Mouse (Mus musculus) CH12.LX (cell line): Measurements from ENCODE around the gene Ifngr2. TPM values are rescaled to one million over a fixed set of nuclear protein-coding genes. Genes with fewer than 3 reads are reported as not detected.

ENCODE experiments used
- DNase-seq: peaks from one replicate; pipeline ENCODE4 v3.0.0-alpha.2; 2013; ENCODE audit errors: extremely low read depth
- H3K27ac ChIP-seq: 2 replicates; pipeline ENCODE4 v1.5.1; 2012; ENCODE audit warnings: low read depth, mild to moderate bottlenecking, control low read depth, moderate library complexity; ENCODE audit not compliant: insufficient read depth
- H3K27me3 ChIP-seq: replicated peaks from 2 replicates; pipeline ENCODE3; 2012; ENCODE audit warnings: inconsistent platforms
- H3K36me3 ChIP-seq, 2 experiments: replicated peaks in 1 of 2; 2 replicates each; pipeline versions ENCODE3 to v1.6.1; 2012; ENCODE audit warnings: inconsistent platforms in 1 of 2, low read length in 1 of 2, mild to moderate bottlenecking in 1 of 2, mixed read lengths in 1 of 2, moderate library complexity in 1 of 2; ENCODE audit not compliant: control insufficient read depth in 1 of 2, insufficient read depth in 1 of 2
- H3K4me1 ChIP-seq, 2 experiments: 2 replicates each; pipeline ENCODE4 v1.6.1; 2012; ENCODE audit warnings: inconsistent platforms in 1 of 2, moderate library complexity in 1 of 2; ENCODE audit not compliant: insufficient read depth in 2 of 2, control insufficient read depth in 1 of 2
- H3K4me2 ChIP-seq: 2 replicates; pipeline ENCODE4 v1.6.1; 2012; ENCODE audit warnings: low read depth, mild to moderate bottlenecking, control low read depth; ENCODE audit not compliant: poor library complexity, insufficient read depth, severe bottlenecking
- H3K4me3 ChIP-seq, 3 experiments: fragments of 150-350 bp in 1 of 3; sonication (generic) in 1 of 3; replicated peaks in 1 of 3; 2 replicates each; pipeline versions ENCODE3 to v1.5.1; 2011 to 2012; ENCODE audit warnings: low read depth in 2 of 3, low read length in 2 of 3, mild to moderate bottlenecking in 2 of 3, moderate library complexity in 2 of 3, control low read depth in 1 of 3, improper control_type of control experiment in 1 of 3, inconsistent platforms in 1 of 3, mixed read lengths in 1 of 3; ENCODE audit not compliant: poor library complexity in 1 of 3
- H3K79me2 ChIP-seq: replicated peaks from 2 replicates; pipeline ENCODE4 v1.6.1; 2012; ENCODE audit warnings: mild to moderate bottlenecking, moderate library complexity; ENCODE audit not compliant: control insufficient read depth, poor library complexity, insufficient read depth, severe bottlenecking; ENCODE audit errors: extremely low read depth
- H3K9ac ChIP-seq: 2 replicates; pipeline ENCODE4 v1.6.1; 2012; ENCODE audit warnings: low read depth, mild to moderate bottlenecking, control low read depth, moderate library complexity; ENCODE audit not compliant: insufficient read depth
- H3K9me3 ChIP-seq: replicated peaks from 2 replicates; pipeline ENCODE3; 2012; ENCODE audit warnings: low read length, inconsistent platforms, mixed read lengths
- BHLHE40 ChIP-seq: IDR thresholded peaks from 2 replicates; pipeline ENCODE4 v1.6.1; 2011; ENCODE audit warnings: mild to moderate bottlenecking, low read depth, low read length, improper control_type of control experiment
- CHD1 ChIP-seq: IDR thresholded peaks from 2 replicates; pipeline ENCODE4 v1.6.1; 2012; ENCODE audit warnings: low read depth, low read length, improper control_type of control experiment, inconsistent platforms
- CHD2 ChIP-seq: IDR thresholded peaks from 2 replicates; pipeline ENCODE4 v1.6.1; 2011; ENCODE audit warnings: low read length, improper control_type of control experiment
- CTCF ChIP-seq, 2 experiments: IDR thresholded peaks in 1 of 2; conservative IDR thresholded peaks in 1 of 2; 2 replicates each; pipeline ENCODE4 v1.5.1; 2011 to 2012; ENCODE audit warnings: low read depth in 2 of 2, low read length in 2 of 2, improper control_type of control experiment in 1 of 2, inconsistent platforms in 1 of 2, mild to moderate bottlenecking in 1 of 2, moderate library complexity in 1 of 2
- E2F4 ChIP-seq: IDR thresholded peaks from 2 replicates; pipeline ENCODE4 v1.6.1; 2011; ENCODE audit warnings: low read depth, low read length, improper control_type of control experiment; ENCODE audit not compliant: insufficient replicate concordance
- EP300 ChIP-seq: IDR thresholded peaks from 2 replicates; pipeline ENCODE4 v1.6.1; 2011; ENCODE audit warnings: low read length, improper control_type of control experiment
- ETS1 ChIP-seq: conservative IDR thresholded peaks from 2 replicates; pipeline ENCODE4 v1.6.1; 2012; ENCODE audit warnings: low read depth, mild to moderate bottlenecking, inconsistent platforms, low read length, improper control_type of control experiment, moderate library complexity
- IRF4 ChIP-seq: IDR thresholded peaks from 2 replicates; pipeline ENCODE4 v1.6.1; 2014; ENCODE audit warnings: low read depth, mild to moderate bottlenecking, inconsistent platforms, low read length, improper control_type of control experiment
- MAX ChIP-seq: IDR thresholded peaks from 2 replicates; pipeline ENCODE4 v1.6.1; 2011; ENCODE audit warnings: low read length, improper control_type of control experiment
- MAZ ChIP-seq: IDR thresholded peaks from 2 replicates; pipeline ENCODE4 v1.6.1; 2012; ENCODE audit warnings: low read depth, mild to moderate bottlenecking, inconsistent platforms, low read length, improper control_type of control experiment, moderate library complexity
- NELFE ChIP-seq: IDR thresholded peaks from 2 replicates; pipeline ENCODE4 v1.6.1; 2011; ENCODE audit warnings: low read depth, low read length, improper control_type of control experiment
- POLR2A ChIP-seq: IDR thresholded peaks from 2 replicates; pipeline ENCODE4 v1.6.1; 2011; ENCODE audit warnings: low read depth, mild to moderate bottlenecking, improper control_type of control experiment, low read length
- POLR2AphosphoS2 ChIP-seq: IDR thresholded peaks from 2 replicates; pipeline ENCODE4 v1.6.1; 2011; ENCODE audit warnings: low read depth, low read length, improper control_type of control experiment
- TBP ChIP-seq: conservative IDR thresholded peaks from 2 replicates; pipeline ENCODE4 v1.6.1; 2011; ENCODE audit warnings: low read depth, low read length, improper control_type of control experiment
- USF1 ChIP-seq: IDR thresholded peaks from 2 replicates; pipeline ENCODE4 v1.6.1; 2014; ENCODE audit warnings: low read depth, mild to moderate bottlenecking, inconsistent platforms, low read length, improper control_type of control experiment
- USF2 ChIP-seq: conservative IDR thresholded peaks from 2 replicates; pipeline ENCODE4 v1.6.1; 2011; ENCODE audit warnings: low read depth, low read length, improper control_type of control experiment
- ZKSCAN1 ChIP-seq: IDR thresholded peaks from 2 replicates; pipeline ENCODE4 v1.6.1; 2012; ENCODE audit warnings: low read depth, inconsistent platforms, low read length, improper control_type of control experiment, borderline replicate concordance
- dilution Hi-C: fragments of 300-500 bp; cut with MboI; formaldehyde crosslinking; loops from 2 replicates; pipeline ENCODE4 v1.14.3; 2020; ENCODE audit warnings: low sequenced_read_pairs; ENCODE audit not compliant: extremely low pct_unique_long_range_greater_than_20kb, extremely low pct_ligation_motif_present
- in situ Hi-C: fragments of 300-500 bp; cut with MboI; formaldehyde crosslinking; loops from 3 replicates; pipeline ENCODE4 v1.14.3; 2019; ENCODE audit warnings: low sequenced_read_pairs, low pct_ligation_motif_present, low pct_unique_long_range_greater_than_20kb, mixed read lengths
- polyA plus RNA-seq: library from polyadenylated mRNA; unstranded; fragments of >175 nt; gene quantifications from 2 replicates; pipeline ENCODE4 v1.2.1, GENCODE M21; 2012; ENCODE audit warnings: low read depth; ENCODE audit not compliant: insufficient read length
- total RNA-seq, 2 experiments: library from RNA; depleted of rRNA; stranded (reverse); fragments of 300-350 nt in 1 of 2; fragments of >200 nt in 1 of 2; gene quantifications; 2 replicates each; pipeline ENCODE4 v1.2.3; 2012 to 2014

Ifngr2 gene
- total and polyA plus RNA-seq, 3 experiments = 29.6 to 39.2 (median 36.1) TPM

GRCm38 (mm10) chr16:91601081-91601480 is 54.2 kb downstream of the Ifngr2 start:
- H3K4me2 ChIP-seq = no peak overlapping the region
- dilution Hi-C loops = no loop called here

GRCm38 (mm10) chr16:91601693-91602092 is 54.8 kb downstream of the Ifngr2 start:
- Histone ChIP-seq H3K9ac (no peak overlapping the region), H3K9me3 (no peaks in the 10 kb centered on the region), H3K4me3 (no peak overlapping the region), H3K27me3 (peaks cover 14% of the 10 kb centered on the region), H3K79me2 (no peaks in the 10 kb centered on the region), H3K36me3 (no peaks in the 10 kb centered on the region), H3K27ac (no peak overlapping the region), H3K4me2 (peak overlapping the region; percentile 60), H3K4me1 (peaks cover 6 to 15% of the 10 kb centered on the region in 2 experiments)
- in situ Hi-C loops (no loop called here), dilution Hi-C loops (no loop called here)
- DNase-seq = peak; percentile 39
- TF ChIP-seq BHLHE40 = peak; percentile 22; the same call in 1 of the 2 replicates
- TF ChIP-seq CHD1 = no peak
- no peak for TF ChIP-seq USF2
- no peak for TF ChIP-seq CHD2
- TF ChIP-seq TBP = 0 out of 2 replicates have a peak, but pooled peaks have one; percentile 54
- TF ChIP-seq ETS1 = 0 out of 2 replicates have a peak, but pooled peaks have one; percentile 16
- no peak for TF ChIP-seq MAZ
- no peak for TF ChIP-seq USF1
- peak; percentile 83 for TF ChIP-seq IRF4
- TF ChIP-seq EP300 = peak; percentile 79
- no peak for TF ChIP-seq MAX
- TF ChIP-seq POLR2AphosphoS2 = no peak

More at GRCm38 (mm10) chr16:91601081-91601480, 54.2 kb downstream of the Ifngr2 start:
- no peaks in the 10 kb centered on the region for H3K36me3 ChIP-seq
- H3K9ac ChIP-seq = no peak overlapping the region
- TF ChIP-seq ETS1 (no peak), E2F4 (no peak), POLR2A (no peak), ZKSCAN1 (no peak), NELFE (no peak), USF1 (no peak), MAZ (no peak), CTCF (conservative IDR thresholded peaks at IDR 0.05 in 1 of 2, IDR thresholded peaks at IDR 0.05 in 1 of 2; ENCODE audit: low read depth in 2 of 2, low read length in 2 of 2) (no peak)
- no peaks in the 10 kb centered on the region for H3K9me3 ChIP-seq
- no peak overlapping the region for H3K27ac ChIP-seq
- H3K4me1 ChIP-seq = peaks cover 6 to 21% of the 10 kb centered on the region in 2 experiments
- H3K27me3 ChIP-seq = peaks cover 14% of the 10 kb centered on the region
- in situ Hi-C loops = no loop called here
- no peak for DNase-seq
- H3K4me3 ChIP-seq = no peak overlapping the region
- no peaks in the 10 kb centered on the region for H3K79me2 ChIP-seq
